Mouse (Mus musculus) neural tube, embryonic 13.5 days (tissue): Measurements from ENCODE around the gene Trem3. TPM values are rescaled to one million over a fixed set of nuclear protein-coding genes. Genes with fewer than 3 reads are reported as not detected.
A peak's percentile ranks its signal among the peaks of the same experiment; 100 is the strongest.

Experiments
- ATAC-seq: fragments of 200-750 bp; cut with Nextera tagmentation; 2 replicates; pipeline ENCODE4 v1.8.0; 2017; ENCODE audit warnings: low read depth, mild to moderate bottlenecking, moderate TSS enrichment, moderate library complexity
- H3K27ac ChIP-seq: fragments of 300-500 bp; sonication (generic); replicated peaks from 2 replicates; pipeline ENCODE4 v1.5.1; 2015; ENCODE audit warnings: moderate library complexity, mild to moderate bottlenecking, inconsistent platforms
- H3K27me3 ChIP-seq: fragments of 300-500 bp; sonication (generic); 2 replicates; pipeline ENCODE4 v1.6.1; 2015; ENCODE audit warnings: mild to moderate bottlenecking, inconsistent platforms
- H3K36me3 ChIP-seq: fragments of 300-500 bp; sonication (generic); 2 replicates; pipeline ENCODE4 v1.6.1; 2015; ENCODE audit warnings: mild to moderate bottlenecking, inconsistent platforms
- H3K4me1 ChIP-seq: fragments of 300-500 bp; sonication (generic); replicated peaks from 2 replicates; pipeline ENCODE4 v1.6.1; 2015; ENCODE audit warnings: inconsistent platforms
- H3K4me2 ChIP-seq: fragments of 300-500 bp; sonication (generic); 2 replicates; pipeline ENCODE4 v1.6.1; 2015; ENCODE audit warnings: inconsistent platforms, mild to moderate bottlenecking, moderate library complexity
- H3K4me3 ChIP-seq: fragments of 300-500 bp; sonication (generic); 2 replicates; pipeline ENCODE4 v1.5.1; 2015; ENCODE audit warnings: mild to moderate bottlenecking, inconsistent platforms
- H3K9ac ChIP-seq: fragments of 300-500 bp; sonication (generic); 2 replicates; pipeline ENCODE4 v1.6.1; 2015; ENCODE audit warnings: moderate library complexity, mild to moderate bottlenecking, inconsistent platforms
- H3K9me3 ChIP-seq: fragments of 300-500 bp; sonication (generic); 2 replicates; pipeline ENCODE4 v1.6.1; 2016; ENCODE audit warnings: inconsistent platforms
- WGBS: fragments of 180-500 bp; shearing (Covaris S2); methylation state at CpG from one replicate; pipeline ENCODE4 v1.1.7; 2015; 5-methylcytosine and 5-hydroxymethylcytosine counted together
- polyA plus RNA-seq: library from polyadenylated mRNA; unstranded; fragments of >200 nt; fragmentation: Nextera tagmentation; extraction: Ambion mirVana; gene quantifications from 2 replicates; pipeline ENCODE4 v1.2.1, GENCODE M21; 2015

Trem3 gene
- polyA plus RNA-seq, 1 experiment from 2014 or later: 0.27 TPM

- Histone ChIP-seq H3K36me3 (no peaks in the 10 kb centered on the region), H3K4me1 (no peaks in the 10 kb centered on the region), H3K9ac (no peak overlapping the region), H3K9me3 (no peaks in the 10 kb centered on the region), H3K4me2 (no peak overlapping the region), H3K27ac (no peak overlapping the region), H3K4me3 (no peak overlapping the region), H3K27me3 (no peaks in the 10 kb centered on the region)
- no peak for ATAC-seq
- WGBS: 94% methylated on average over 4 of the region's 4 CpGs
Observed at GRCm38 (mm10) chr17:48272598-48272997, 25.0 kb downstream of the Trem3 start.

DNA sequence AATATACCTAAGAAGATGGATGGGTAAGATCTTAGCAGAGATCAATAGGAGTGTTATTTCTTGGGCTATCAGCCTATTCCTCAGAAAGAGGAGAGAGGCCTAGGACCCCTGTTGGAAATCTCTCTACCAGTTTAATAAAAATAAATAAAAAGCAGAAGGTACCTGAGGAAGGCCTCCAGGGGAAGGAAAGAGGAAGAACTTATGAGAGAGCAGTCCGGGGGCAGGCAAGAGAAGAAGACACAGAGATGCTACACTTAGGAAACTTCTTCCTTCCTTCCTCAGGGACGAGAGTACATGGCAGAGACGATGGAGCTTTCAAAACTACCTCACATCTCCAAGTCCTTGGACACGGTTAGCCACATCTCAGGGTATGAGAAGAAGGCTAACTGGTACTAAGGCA, 26.5 kb downstream of the Trem3 start:
- Histone ChIP-seq H3K9ac (no peak overlapping the region), H3K4me3 (no peak overlapping the region), H3K4me1 (no peaks in the 10 kb centered on the region), H3K27ac (no peak overlapping the region), H3K4me2 (no peak overlapping the region), H3K27me3 (no peaks in the 10 kb centered on the region), H3K9me3 (no peaks in the 10 kb centered on the region), H3K36me3 (no peaks in the 10 kb centered on the region)
- ATAC-seq: no peak
- WGBS: 88% methylated on average over 4 of the region's 4 CpGs

DNA sequence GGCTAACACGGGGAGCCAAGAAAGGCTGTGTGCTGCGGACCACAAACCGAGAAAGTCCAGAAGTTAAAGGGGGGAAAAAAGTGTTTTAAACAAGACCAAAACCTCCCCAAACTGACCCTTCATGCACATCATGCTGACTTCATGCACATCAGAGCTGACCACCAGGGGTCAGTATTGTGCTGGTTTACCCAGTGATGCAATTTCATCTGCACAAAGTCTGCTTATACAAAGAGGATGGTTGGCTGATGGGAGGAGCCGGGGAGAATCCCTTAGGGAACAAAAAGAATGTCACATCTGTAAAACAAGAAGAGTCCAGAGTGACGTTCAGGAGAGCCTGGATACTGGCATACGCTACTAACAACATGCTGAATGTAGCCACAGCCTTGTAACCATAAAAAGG, 27.3 kb downstream of the Trem3 start:
- no peak overlapping the region for H3K4me3 ChIP-seq
- WGBS: 28% methylated on average over 6 of the region's 6 CpGs

GRCm38 (mm10) chr17:48275736-48276135, 28.2 kb downstream of the Trem3 start:
- no peaks in the 10 kb centered on the region for H3K36me3 ChIP-seq
- WGBS: 56% methylated on average over 7 of the region's 7 CpGs
- no peak for ATAC-seq
- no peak overlapping the region for H3K4me3 ChIP-seq
- no peak overlapping the region for H3K27ac ChIP-seq
- no peak overlapping the region for H3K4me2 ChIP-seq
- H3K27me3 ChIP-seq: no peaks in the 10 kb centered on the region
- H3K9ac ChIP-seq: no peak overlapping the region
- no peaks in the 10 kb centered on the region for H3K9me3 ChIP-seq
- no peaks in the 10 kb centered on the region for H3K4me1 ChIP-seq

More for the DNA sequence above, 27.3 kb downstream of the Trem3 start:
- no peak for ATAC-seq
- no peak overlapping the region for H3K4me2 ChIP-seq
- no peak overlapping the region for H3K9ac ChIP-seq
- no peaks in the 10 kb centered on the region for H3K9me3 ChIP-seq
- H3K36me3 ChIP-seq: no peaks in the 10 kb centered on the region
- no peaks in the 10 kb centered on the region for H3K4me1 ChIP-seq
- no peaks in the 10 kb centered on the region for H3K27me3 ChIP-seq
- no peak overlapping the region for H3K27ac ChIP-seq

DNA sequence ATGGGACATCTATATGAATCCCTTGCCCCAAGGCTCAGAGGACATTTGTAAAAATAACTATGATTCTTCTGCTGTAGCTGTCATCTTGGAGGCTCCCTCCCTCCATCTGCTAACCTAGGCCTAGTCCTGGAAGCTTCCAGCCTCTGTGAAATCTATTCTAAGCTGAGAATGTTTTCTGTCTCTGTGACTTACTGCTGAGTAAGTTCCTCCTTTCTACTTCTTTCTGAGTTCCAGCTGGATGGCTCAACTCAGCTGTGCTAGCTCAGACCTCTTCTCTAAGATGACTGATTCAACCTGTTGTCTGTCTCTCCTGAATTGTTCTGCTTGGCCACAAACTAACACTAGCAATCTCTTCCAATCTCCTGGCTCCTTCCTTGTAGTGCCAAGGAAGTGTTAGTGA, 30.8 kb downstream of the Trem3 start:
- Histone ChIP-seq H3K36me3 (no peaks in the 10 kb centered on the region), H3K4me1 (peaks cover 8% of the 10 kb centered on the region), H3K4me3 (no peak overlapping the region), H3K4me2 (no peak overlapping the region), H3K9me3 (no peaks in the 10 kb centered on the region), H3K9ac (no peak overlapping the region), H3K27me3 (no peaks in the 10 kb centered on the region), H3K27ac (no peak overlapping the region)
- ATAC-seq: no peak

DNA sequence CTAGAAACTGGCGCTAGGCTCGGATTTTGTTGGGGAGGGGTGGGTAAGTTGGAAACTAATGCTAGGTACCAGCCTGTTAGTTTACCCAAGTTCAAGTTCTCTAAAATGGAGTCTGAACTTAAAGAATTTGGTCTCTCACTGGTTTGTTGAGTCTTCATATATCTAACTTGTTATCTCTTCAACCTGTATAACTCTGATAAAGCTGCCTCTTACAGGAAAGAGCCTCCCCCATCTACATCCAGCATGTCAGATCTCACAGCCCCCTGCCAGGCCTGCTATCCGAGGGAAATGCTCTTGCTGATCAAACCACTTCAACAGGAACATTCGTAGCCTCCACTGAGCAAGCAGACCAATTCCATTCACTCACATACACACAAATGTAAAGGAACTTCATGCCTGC, 31.4 kb downstream of the Trem3 start:
- WGBS: 79% methylated on average over 4 of the region's 4 CpGs
- Histone ChIP-seq H3K4me3 (no peak overlapping the region), H3K9me3 (no peaks in the 10 kb centered on the region), H3K4me2 (no peak overlapping the region), H3K27ac (no peak overlapping the region), H3K9ac (no peak overlapping the region), H3K27me3 (no peaks in the 10 kb centered on the region), H3K4me1 (peaks cover 8% of the 10 kb centered on the region), H3K36me3 (no peaks in the 10 kb centered on the region)
- no peak for ATAC-seq

DNA sequence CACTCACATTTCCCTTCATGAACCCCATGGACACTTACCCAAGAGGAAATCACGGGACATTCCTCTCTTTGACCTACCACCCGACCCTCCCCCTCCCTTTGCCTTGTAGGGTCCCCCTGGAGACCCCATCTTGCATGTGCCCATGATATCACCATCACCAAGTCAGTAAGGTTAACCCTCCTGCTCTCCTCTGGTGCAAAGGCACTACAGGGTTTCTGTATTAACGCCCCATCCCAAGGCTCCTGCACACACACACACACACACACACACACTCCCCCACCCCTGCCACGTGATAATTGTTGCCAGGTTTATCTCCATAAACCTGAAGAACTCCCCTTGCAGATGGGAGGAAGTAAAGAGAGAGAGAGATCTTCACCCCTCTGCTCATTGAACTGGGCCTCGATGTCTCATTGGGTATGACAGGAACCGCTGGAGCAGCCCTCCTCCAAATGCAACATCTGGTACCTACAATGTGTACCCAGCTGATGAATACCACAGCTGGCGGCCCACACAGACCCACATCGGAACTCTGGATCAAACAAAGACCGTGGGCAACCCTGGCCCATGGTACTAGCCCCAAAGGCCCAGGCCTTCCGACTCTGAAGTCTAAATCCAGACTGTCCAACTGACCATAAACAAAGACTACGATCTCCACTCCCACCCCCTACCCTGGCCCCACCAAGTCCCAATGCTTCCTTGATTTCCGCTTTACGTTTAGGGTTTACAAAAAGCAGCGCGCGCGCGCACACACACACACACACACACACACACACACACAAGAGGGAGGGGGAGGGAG, 33.6 kb downstream of the Trem3 start:
- H3K9ac ChIP-seq: peak overlapping the region; percentile 45; the same call in 1 of the 2 replicates

GRCm38 (mm10) chr17:48281739-48282085, 34.1 kb downstream of the Trem3 start:
- Histone ChIP-seq H3K4me2 (peak overlapping the region; percentile 48), H3K9ac (peak overlapping the region; percentile 45; the same call in 1 of the 2 replicates), H3K27me3 (no peaks in the 10 kb centered on the region), H3K4me3 (peak overlapping the region; percentile 26), H3K27ac (no peak overlapping the region), H3K9me3 (no peaks in the 10 kb centered on the region), H3K36me3 (no peaks in the 10 kb centered on the region), H3K4me1 (peaks cover 8% of the 10 kb centered on the region)
- no peak for ATAC-seq
- 4% methylated on average over 3 of the region's 3 CpGs for WGBS

More for the DNA sequence above, 33.6 kb downstream of the Trem3 start:
- Histone ChIP-seq H3K36me3 (no peaks in the 10 kb centered on the region), H3K27ac (no peak overlapping the region), H3K9me3 (no peaks in the 10 kb centered on the region), H3K4me3 (peak overlapping the region; percentile 26), H3K4me1 (peaks cover 8% of the 10 kb centered on the region), H3K4me2 (peak overlapping the region; percentile 48), H3K27me3 (no peaks in the 10 kb centered on the region)
- ATAC-seq: peak; percentile 47; the same call in 1 of the 2 replicates
- 34% methylated on average over 18 of the region's 18 CpGs for WGBS

- WGBS: 71% methylated on average over 1 of the region's 1 CpGs
- Histone ChIP-seq H3K36me3 (no peaks in the 10 kb centered on the region), H3K4me1 (no peaks in the 10 kb centered on the region), H3K9me3 (peaks cover 4% of the 10 kb centered on the region; the same call in 1 of the 2 replicates), H3K4me2 (no peak overlapping the region), H3K9ac (no peak overlapping the region), H3K27ac (no peak overlapping the region), H3K4me3 (no peak overlapping the region), H3K27me3 (no peaks in the 10 kb centered on the region)
- ATAC-seq: no peak
Observed at GRCm38 (mm10) chr17:48286765-48287164, 39.2 kb downstream of the Trem3 start.

GRCm38 (mm10) chr17:48287276-48287675, 39.7 kb downstream of the Trem3 start:
- WGBS: 60% methylated on average over 2 of the region's 2 CpGs
- Histone ChIP-seq H3K9me3 (peaks cover 4% of the 10 kb centered on the region; the same call in 1 of the 2 replicates), H3K36me3 (no peaks in the 10 kb centered on the region), H3K9ac (no peak overlapping the region), H3K4me2 (no peak overlapping the region), H3K27me3 (no peaks in the 10 kb centered on the region), H3K4me3 (no peak overlapping the region), H3K27ac (no peak overlapping the region), H3K4me1 (no peaks in the 10 kb centered on the region)
- ATAC-seq: no peak

DNA sequence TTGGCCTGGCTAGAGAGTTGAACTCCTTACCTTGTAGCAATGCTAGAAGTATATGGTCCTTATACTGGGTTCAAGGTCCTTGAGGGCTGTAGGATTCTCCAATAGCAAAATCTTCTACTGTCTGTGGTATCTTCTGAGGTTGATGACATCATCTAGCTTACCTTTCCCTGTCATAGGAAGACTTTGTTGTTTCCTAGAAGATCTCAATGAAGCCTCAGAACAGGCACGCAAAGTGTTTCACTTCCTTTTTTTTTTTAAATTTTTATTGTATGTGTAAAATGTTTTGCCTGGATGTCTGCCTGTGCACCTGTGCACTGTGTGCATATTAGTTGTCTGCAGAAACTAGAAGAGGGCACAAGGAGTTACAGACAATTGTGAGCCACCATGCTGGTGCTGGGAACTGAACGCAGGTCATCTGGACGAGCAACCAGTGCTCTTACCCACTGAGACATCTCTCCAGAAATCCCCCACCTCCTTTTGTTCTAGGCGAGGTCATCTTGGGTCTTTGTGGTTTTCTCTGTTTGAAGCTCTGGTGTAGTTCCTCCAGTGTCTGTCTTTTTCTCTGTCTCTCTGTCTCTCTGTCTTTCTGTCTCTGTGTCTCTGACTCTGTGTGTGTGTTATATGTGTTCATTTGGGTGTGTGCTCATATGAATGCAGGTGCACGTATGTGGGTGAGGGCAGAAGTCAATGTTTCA, 46.1 kb downstream of the Trem3 start:
- no peak overlapping the region for H3K4me3 ChIP-seq
- H3K27me3 ChIP-seq: no peaks in the 10 kb centered on the region
- peaks cover 4% of the 10 kb centered on the region; the same call in 1 of the 2 replicates for H3K9me3 ChIP-seq
- no peak for ATAC-seq
- H3K4me2 ChIP-seq: no peak overlapping the region
- H3K9ac ChIP-seq: no peak overlapping the region
- no peaks in the 10 kb centered on the region for H3K36me3 ChIP-seq
- no peak overlapping the region for H3K27ac ChIP-seq
- H3K4me1 ChIP-seq: no peaks in the 10 kb centered on the region
- 82% methylated on average over 5 of the region's 5 CpGs for WGBS

DNA sequence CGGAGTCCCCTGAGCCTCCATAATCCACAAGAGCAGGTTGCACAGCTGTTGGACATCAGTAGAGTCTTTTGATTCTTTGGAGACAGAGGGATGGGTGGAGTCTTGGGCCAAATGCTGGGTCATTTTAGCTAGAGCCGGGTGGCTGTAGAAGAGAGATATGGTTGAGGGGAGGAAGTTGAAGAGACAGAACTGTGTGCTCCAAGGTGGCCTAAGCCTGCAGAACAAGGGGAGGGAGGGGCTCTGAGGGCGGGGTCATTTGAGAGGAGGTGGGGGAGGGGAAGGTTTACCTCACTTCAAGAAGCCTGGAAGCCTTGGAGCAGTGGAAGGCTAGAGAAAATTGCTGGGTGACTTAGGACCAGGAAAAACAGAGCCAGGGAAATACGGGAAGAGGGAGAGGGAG, 51.6 kb downstream of the Trem3 start, which contains the start of gene Treml2:
TSS of gene Treml2 (plus strand) at position 296 of the 400 bp plus-strand sequence.
- no peak within 1 kb of the TSS for H3K4me2 ChIP-seq
- no peaks in the 10 kb centered on the region for H3K36me3 ChIP-seq
- no peaks in the 10 kb centered on the region for H3K9me3 ChIP-seq
- WGBS: 39% methylated on average over 3 of the region's 4 CpGs
- no peak for ATAC-seq
- H3K27me3 ChIP-seq: no peaks in the 10 kb centered on the region
- H3K4me1 ChIP-seq: no peaks in the 10 kb centered on the region
- no peak within 1 kb of the TSS for H3K9ac ChIP-seq
- H3K27ac ChIP-seq: no peak within 1 kb of the TSS
- H3K4me3 ChIP-seq: no peak within 1 kb of the TSS
